Mouse (Mus musculus): ENCODE results near the gene Cisd3.
A peak's percentile ranks its signal among the peaks of the same experiment; 100 is the strongest.
"Not testable (repeated sequence)": the region's sequence is repeated elsewhere in the genome, so short reads cannot be mapped to it uniquely, and the experiment has no call there.

The Cisd3 gene

DNA sequence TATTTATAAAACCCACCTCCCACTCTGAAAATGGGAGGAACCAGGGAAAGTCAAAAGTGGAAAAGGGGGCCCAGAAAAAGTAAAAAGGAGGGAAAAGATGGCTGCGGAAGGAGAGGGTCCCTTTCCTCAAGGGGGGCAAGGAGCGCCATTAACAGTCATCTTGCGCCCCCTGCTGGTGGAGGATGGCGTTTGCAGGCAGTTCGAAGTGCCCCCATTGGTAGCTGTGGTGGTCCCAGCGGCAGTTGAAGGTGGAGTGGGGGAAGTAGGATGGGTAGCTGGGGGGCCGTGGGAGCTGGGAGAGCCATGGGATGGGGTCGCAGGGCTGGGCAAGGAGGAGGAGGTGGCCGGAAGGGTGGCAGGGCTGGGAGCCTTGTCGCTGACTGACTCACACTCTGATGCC is 4.2 kb downstream of the Cisd3 start:
- peak; percentile 81 to 89 for DNase-seq

DNA sequence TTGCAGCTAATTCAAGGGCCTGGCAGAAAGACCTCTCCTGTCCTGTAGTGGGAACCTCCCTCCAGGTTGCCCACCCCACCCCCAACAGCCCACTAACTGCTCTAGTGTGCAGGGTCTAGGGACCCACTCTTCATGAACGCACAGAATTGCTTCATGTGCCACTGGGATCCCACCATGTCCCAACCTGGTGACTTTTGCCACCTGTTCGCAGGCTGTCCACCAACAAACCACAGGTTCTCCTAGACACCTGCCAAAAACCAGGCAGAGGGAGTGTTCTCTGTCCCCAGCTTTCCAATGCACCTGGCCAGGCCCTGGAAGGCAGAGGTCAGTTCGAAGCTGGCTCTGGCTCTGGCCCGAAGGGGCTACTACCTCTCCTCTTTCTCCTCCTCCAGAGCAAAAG is 8.8 kb downstream of the Cisd3 start:
- no peak for DNase-seq

DNA sequence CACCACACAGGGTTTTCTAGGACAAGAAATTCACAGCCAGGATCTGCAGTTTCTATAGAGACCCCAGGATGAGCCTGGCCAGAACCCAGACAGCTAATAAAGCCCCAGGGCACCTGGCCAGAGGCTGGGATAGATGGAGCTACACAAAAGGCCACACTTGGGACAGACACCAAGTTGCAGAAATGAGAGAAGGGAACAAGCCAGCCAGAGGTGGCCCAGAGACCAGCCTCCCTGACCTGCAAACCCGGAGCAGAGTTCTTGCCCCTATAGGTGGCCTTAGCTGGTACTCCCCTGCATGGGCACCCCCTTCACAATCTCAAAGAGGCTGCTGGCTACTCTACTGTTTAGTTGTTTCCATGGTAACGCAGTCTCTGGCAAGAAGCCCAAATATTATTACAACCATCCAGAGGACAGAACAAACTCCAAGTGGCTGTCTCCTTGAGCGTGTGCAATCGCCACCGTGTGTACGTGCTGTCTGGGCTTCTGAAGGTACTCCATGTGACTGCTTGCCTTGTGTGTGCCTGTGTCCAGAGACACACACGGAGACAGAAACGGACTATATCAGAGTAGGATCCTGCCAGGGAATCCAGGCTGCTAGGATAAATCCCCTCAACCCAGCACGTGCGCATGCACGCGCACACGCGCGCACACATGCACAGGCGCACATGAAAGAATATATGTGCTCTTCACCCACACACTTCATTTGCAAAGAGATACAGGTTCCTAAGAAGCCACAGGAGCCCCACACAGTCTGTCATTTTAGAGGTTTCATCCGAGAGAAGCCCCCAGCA is 9.5 kb downstream of the Cisd3 start:
- DNase-seq = peak; percentile 68 to 80

DNA sequence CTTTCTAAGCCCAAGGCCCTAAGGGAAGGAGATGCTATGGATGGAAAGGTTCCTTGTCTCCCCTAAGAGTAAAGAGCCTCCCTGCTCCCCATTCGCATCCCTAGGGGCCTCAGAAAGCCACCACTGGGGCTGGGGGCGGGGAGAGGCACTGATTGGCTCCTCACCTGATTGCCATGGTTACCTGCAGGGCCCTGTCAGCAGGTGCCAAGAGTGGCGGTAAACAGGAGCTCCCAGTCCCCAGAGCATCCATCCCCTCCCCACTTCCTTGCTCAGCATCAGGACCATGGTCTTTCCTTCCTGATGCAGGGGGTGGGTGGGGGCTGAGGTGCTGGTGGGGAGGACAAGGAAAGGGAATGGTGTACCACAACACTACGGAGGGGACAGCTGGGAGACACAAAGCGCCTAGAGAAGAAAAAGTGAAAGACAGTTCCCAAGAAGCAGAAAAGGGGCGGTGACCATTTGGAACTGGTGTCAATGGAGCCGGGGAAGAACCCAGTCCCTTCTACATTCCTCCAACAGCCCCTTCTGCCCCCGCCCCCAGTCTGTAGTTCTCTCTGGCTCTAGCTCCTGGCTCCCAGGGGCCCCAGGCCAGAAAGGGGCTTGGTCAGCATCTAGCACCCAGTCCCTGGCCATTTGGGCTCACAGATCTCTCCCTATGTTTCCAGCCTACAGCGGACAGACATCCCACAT is 10.2 kb downstream of the Cisd3 start:
- DNase-seq = peak; percentile 43 to 59

DNA sequence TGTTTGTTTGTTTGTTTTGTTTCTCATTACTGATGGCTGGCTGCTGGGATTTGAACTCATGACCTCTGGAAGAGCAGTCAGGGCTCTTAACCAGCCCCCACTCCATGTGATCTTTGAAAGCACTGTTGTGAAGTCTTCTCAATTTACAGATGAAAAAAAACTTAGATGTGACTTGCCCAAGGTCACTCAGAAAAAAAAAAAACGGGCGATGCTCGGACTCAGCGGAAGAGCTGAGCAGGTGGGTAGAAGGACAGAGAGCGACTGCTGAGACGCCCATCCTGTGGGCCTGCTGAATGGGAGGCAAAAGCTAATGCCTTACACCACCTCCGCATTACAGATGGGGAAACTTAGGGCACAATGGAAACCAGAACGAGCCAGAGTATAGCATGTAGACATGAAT is 11.0 kb downstream of the Cisd3 start:
- no peak for DNase-seq

DNA sequence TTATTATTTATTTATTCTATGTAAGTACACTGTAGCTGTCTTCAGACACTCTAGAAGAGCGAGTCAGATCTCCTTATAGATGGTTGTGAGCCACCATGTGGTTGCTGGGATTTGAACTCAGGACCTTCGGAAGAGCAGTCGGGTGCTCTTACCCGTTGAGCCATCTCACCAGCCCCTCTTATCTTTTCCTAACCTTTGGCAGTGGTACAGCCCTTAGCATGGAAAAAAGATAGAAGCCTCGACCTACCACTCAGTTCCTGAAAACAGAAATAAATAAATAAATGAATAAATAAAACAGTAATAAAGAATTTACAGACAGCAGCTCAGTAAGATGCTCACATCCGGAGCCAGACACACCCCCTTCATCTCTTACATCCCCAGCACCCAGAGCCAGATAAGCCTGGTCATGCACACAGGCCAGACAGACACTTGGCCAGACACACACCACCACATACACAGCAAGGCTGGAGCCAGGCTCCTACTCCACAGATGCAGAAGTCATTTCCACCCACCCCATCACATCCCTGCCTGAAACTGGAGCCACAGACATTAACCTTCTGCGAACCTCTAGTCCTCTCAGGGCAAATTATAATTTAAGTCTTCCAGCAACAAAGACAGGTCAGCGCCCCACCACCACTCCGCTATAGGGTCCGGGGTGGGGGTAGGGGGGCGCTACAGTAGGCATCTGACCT is 11.7 kb downstream of the Cisd3 start:
- DNase-seq = no peak

DNA sequence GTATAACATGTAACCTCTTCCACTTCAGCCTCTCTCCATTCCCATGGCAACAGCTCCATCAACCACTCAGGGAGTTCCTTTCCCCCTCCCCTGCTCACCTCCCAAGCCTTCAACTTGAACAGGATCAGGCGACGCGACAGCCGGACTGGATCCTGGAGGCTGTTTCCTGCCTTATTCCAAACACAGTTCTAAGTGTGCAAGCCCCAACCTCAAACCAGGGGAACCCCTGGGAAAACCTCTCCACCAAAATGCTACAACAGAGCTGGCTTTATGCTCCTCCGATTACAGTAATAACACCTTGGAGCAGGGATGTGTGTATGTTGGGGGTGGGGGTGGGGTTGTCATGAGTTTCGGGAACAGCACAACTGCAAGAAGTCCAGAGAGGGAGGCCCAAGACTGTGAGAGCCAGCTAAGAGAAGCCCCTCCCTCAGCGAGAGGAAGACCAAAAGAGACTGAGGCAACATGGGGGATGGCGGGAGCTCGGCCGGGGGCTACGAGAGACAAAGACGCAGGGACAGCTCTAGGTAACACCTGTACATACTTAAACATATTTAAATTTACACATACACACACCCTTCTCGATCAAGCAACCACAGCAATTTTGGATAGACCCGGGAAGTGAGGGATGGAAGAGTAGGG is 12.4 kb downstream of the Cisd3 start:
- DNase-seq = peak in 1 of 2 experiments; percentile 45

DNA sequence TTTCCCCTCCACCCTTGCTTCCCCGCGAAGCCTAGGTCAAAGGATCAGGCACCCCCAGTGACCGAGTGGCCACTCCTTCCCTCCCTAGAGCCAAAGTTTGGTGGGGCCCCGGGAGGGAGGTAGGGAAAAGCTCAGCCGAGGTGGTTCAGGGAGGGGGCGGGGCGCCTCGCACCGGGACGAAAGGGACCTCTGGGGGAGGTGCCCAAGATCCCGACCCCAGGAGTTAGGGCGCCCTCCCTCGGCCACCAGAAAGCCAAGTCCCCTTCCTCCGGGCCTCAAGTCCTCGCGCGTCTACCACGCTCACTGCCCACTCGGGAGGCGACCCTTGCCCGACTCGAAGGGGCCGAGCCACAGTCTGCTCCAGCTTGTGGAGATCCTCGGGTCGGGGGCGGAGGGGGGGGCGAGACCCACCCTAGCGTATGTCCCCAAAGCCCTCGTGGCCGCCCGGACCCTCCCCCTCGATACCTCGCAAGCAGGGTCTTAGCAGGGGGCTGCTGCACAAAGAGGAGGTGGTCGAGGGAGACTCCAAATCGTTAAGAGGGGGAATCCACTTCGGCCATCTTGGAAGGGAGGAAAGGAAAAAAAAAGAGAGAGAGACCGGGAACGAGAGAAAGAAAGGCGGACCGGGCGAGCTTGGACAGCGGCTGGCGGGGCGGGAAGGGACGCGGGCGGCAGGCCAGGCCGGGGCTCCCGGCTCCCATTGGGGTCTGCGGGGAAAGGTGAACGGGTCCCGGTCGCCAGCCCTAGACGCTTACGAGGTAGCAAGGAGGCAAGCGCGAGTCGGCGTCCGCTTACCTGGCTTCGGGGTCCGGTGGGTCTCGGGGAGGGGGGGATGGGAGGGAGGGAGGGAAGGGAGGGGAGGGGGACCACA is 13.3 kb downstream of the Cisd3 start:
- peak; percentile 75 to 88 for DNase-seq

DNA sequence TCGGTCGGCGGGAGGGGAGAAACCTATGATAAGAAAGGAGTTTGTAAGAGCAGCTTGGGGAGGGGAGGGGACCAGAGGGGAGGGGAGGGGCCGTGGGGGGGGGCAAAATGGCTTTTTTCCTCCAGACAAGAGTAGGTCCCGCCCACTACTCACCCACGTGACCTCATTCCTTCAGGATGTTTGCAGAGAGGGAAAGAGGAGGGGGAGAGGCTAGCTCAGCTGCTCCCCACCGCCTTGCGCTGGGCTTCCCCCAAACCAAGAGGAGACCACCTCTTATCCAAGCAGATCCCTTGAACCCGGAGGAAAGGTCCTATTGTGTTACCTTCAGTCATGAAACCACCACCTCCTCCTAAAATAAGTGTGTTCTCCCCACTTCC is 14.0 kb downstream of the Cisd3 start:
- DNase-seq = peak; percentile 93 to 97

DNA sequence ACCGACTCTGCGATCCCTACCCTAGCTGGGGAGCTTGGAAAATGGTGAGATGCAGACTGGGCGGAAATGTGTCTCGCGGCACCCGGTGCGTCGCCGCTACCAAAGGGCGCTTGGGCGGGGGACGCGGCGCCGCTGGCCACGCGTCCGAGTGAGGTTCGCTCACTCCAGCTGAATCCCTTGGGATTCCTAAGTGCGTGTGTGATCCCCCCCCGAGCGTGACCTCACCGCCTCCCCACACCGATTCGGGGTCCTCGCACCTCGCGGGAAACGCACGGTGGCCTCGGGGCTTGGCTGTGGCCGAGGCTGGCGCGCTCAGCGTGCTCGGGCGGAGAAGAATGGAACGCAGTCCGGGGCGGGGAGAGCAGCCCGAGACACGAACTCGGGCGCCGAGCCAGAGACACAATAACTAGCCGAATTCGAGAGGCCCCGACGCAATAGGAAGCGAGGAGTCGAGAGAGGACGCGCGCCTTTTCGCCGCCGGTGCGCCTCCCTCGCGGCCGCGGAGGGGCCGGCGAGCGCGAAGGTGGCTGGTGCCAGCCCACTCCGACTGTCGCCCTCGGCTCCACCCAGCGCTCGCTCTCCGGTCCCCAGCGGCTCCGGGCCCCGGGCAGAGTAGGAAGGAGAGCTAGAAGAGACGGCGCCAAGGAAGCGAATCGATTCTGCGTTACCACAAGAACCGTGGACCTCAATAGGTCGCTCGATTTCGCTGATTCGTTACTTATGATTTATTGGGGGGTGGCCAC is 14.5 kb downstream of the Cisd3 start, which contains the start of gene Pcgf2:
Gene Pcgf2 (minus strand): TSS at position 495 of the 743 bp plus-strand sequence.
- peak; percentile 90 to 93 for DNase-seq

DNA sequence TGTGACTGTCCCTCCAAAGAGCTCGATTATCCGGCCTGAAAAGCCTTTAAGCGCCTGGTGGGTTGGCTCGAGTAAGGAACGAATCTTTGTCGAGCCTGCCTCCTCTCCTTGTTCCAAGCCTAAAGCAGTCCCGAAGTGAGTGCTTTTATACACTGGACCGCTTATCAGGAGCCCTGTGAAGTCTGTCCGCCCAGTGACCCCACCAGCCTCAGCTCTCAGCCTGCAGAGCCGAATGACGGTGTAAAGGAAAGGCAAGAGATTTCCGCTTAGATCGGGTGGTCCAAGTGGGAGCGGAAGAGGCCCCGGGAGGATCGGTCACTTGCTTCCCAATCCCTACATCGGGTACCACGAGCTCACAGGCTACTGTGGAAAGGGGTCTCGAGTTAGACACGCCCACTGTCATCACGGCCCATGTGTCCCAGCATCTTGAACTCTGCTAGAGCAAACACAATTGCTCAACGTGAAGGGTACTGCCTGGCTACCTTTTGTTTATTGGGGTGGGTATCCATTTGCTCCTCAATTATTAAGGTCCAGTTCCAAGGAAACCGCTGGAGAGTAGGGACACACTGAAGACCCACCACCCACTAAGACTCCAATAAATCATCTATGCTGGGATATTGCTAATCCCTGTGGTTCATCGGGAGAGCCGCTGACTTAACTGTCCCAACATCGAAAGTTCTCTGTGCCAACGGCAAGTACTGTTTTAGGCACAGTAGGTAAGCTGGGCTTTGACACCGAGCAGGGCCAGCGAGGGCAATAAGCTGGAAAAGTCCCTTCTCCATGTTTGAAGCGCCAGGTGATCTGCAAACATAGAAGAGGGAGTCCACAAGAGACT is 15.3 kb downstream of the Cisd3 start:
- DNase-seq = peak in 1 of 2 experiments; percentile 48

DNA sequence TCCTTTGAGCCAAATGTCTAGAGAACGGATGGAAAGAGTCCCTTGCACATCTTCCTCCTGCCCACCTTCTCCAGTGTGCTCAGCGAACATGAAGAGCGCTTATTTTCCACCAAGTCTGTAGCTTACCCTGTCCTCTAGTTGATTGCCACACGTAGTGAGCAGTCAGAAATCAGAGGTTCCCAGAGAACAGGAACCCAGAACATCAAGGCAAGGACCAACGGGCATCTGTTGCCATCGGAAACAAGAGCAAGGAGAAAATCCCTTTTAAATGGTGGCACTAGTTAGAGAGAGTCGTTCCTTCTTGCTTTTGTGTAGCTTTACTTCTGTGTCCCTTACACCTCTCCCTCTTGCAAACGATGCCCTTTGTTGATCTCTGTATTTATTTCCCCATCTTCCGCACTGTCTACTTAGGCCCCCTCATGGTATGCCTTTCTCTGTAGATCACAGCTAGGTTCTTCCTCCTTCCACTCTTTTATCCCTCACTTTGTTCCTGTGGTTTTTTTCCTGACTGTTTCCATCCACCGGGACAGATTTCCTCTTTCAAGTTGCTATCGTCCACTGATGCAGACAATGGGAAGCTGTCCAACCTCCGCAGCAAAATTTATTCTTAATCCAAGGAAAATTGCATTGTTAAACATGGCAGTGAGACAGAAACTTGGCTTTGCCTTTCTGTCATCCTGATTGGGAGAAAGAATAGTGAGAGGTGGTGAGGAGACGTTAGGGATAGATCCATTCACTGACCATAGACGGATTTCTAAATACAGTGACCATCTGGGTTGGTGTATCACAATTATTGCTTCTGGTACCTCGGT is 16.2 kb downstream of the Cisd3 start:
- DNase-seq = no peak

DNA sequence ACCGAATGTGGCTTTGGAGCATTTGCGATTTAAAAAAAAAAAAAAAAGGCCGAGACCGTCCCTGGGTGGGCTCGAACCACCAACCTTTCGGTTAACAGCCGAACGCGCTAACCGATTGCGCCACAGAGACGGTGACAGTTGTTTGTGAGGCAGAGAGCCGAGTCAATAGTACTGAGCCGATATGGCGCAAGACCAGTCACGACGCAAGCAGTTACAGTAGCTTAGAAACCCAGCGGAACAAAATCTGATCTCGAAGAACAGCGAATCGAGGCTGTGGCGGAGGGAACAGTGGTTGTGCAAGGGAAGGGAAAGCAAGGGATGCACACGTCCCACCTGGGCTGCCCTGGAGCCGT is 16.7 kb downstream of the Cisd3 start:
- peak; percentile 96 to 97 for DNase-seq

DNA sequence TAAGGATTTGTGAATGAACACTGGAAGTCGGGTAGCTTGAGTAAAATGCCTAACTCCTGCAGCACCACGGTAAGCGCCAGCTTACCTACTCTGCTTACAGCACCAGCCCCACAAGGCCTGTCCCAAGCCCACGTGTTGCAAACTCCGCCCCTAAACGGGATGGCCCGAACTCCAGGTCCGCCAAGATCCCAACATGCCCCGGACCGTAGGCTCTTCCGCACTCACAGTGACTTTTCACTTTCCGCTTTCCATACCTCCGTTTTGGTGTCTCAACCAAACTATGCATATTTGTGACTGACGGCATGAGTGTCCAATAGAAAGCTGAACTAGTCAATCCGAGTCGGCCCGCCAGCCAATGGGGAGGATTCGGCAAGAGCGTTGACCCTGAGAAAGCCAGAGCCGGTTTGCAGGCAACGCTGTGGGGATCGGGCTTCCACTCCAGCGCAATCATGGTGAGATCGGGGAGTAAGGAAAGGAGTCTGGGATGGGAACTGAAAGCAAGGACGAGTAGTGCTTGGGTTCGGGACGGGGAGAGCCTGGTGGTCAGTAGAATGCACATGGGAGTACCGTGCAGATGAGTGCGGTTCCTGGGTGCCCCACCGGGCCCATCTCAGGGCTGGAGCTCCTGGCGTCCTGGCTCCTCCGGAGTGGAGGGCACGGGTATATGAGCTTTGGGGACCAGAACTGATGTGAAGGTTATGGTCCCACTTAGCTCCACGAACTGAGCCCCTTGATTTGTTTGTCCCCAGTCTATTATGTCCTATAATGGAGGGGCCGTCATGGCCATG is 17.6 kb downstream of the Cisd3 start, which contains the start of gene Psmb3:
Gene Psmb3 (plus strand): TSS at position 361 of the 788 bp plus-strand sequence.
- peak; percentile 99 to 100 for DNase-seq

DNA sequence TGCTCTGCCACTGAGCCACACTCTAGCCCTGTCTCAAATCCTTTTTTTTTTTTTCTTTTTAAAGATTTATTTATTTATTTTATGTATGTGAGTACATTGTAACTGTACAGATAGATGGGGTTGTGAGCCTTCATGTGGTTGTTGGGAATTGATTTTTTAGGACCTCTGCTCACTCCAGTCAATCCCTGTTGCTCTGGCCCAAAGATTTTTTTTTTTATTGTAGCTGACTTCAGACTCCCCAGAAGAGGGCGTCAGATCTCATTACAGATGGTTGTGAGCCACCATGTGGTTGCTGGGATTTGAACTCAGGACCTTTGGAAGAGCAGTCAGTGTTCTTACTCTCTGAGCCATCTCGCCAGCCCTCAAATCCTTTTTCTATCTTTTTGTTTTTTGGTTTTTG is 24.4 kb downstream of the Cisd3 start:
- DNase-seq = not testable (repeated sequence)

DNA sequence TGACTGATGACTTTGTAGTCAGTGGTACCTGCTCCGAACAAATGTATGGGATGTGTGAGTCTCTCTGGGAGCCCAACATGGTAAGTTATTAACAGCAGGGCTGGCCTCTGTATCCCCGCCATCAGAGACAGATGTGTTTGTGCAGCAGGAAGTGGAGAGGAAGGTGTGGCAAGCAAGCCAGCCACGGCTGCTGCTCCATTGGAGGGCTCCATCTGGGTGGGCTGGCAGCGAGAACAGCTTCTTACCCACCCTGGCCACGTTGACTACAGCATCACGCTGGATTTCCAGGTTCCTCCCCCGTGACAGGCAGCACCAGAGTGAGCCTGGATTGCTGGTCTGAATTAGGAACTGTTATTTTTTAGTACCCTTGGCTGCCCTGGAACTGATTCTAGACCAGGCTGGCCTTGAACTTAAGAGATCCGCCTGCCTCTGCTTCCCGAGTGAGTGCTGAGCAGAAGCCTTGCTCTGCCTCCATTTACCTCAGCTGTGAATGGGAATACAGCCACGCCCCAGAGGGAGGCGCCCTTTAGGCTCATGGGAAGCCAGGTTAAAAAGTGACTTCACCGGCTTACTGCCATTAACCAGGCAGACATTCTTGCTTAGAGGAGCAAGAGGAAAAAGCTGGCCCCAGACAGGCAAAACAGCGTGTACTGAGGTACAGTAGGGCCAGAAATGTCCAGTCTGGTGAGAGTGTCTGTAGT is 25.7 kb downstream of the Cisd3 start:
- DNase-seq = no peak

DNA sequence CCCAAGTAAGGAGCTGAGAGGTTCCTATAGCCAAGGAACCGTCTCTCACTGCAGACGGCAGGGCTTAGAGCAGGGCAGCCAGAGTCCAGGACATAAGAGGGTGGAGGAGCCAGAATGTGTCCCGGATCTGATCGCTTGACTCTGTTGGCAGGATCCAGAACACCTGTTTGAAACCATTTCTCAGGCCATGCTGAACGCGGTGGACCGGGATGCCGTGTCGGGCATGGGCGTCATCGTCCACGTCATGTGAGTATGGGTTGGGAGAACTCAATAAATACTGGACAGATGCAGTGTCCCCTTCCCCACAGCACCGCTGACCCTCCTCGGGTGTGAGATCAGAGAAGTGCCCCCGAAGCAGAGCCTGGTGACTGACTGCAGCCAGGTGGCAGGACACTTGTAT is 26.7 kb downstream of the Cisd3 start:
- DNase-seq = no peak

DNA sequence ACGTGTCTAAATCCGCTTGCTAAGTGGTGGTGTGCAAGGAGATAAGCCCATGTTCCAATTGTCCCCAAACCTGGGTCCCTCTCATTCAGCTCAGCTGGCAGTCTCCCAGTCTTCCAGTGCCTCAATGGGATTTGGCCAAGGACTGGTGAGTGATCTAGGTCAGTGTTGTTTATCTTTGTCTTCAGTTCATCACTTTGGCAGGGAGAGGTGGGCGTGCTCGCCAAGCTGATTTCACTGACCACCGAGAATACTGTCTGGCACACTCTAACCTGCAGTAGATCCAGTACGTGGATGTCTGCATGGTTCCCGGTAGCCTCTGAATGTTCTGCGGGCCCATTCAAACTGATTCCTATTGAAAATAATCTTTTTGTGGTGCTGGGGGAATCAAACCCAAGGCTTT is 28.3 kb downstream of the Cisd3 start:
- DNase-seq = peak; percentile 80 to 87
